Mouse (Mus musculus) T-cell, adult 66 days (primary cell): ENCODE data around the gene March9. TPM values are rescaled to one million over a fixed set of nuclear protein-coding genes. Genes with fewer than 3 reads are reported as not detected.

Experiments used
- total RNA-seq, 2 experiments: library from RNA; stranded (reverse); gene quantifications; 3 replicates in 1 of 2; 4 replicates in 1 of 2; pipeline ENCODE4 v1.2.4; 2023

The March9 gene
- total RNA-seq, result 1 to 10 TPM; 5.4 to 5.7 TPM

DNA sequence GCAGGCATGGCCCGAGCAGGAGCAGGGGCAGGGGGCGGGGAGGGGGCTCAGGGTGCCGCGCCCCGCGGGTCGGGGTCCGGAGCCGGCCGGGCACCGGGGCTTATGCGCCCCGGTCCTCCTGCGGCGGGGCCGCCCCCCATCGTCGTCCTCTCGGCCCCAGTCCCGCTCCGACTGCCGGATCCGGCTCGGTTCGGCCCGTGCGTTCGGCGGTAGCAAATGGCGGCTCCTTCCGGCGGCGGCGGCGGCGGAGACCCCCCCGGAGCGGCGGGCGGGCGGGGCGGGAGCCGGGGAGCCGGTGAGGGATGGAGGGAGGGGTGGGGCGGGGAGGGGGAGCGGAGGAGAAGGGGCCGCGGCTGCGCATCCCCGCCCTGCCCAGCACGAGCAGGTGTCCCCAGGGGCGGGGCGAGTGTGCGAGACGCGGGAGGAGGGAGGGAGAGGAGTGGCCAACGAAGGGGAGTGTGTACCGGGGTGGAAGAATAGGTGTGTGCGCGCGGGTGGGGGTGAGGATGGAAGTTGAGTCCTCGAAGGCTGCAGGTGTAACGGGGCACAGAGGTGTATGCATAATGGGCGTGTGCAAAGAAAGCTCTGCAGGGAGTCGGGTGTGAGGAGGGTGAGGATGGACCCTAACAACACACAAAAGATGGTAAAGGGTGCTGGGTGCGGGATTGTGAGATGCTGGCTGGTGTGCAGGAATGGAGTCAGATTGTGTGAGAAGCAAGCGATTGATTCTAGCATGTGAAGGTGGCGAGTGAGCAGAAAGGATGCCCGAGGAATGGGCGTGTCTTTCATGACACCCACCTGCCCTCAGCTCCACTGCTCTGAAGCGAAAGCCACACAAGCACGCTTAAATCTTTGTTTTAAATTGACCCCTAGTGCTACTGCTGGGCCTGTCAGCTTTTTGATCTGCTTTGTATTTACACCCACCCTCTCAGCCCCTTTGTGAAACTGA, at the start of gene March9:
Gene March9, minus strand, starts transcription at position 217 of the 949 bp plus-strand sequence.

GRCm38 (mm10) chr10:127075080-127075479, 15.1 kb upstream of the March9 start, which contains the start of gene Agap2:
Agap2 (plus strand) TSS chr10:127075284.

GRCm38 (mm10) chr10:127070190-127071121, 10.5 kb upstream of the March9 start, which contains the start of gene Tspan31:
Tspan31 (minus strand) TSS chr10:127070264.

GRCm38 (mm10) chr10:127063239-127063872, 3.4 kb upstream of the March9 start, which contains the start of gene Cdk4:
Cdk4 (plus strand) TSS chr10:127063534.

DNA sequence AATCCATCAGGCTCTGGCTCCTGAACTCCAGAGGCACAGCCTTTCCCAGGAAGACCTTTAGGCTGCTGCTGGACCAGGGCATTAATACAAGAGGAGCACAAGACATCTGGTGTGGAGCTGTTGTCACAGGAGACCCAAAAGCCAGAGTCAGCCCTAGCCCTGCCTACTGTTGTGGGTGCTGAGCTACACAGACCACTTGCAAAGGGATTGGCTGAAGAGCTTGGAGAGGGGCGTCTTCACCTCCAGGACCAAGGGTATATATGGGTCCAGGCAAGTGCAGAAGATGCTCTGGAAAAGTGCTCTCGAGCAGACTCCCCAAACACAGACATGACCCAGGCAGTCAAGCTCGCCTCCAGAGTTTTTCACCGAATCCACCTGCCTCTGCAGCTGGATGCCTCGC, 12.0 kb downstream of the March9 start, which contains the start of gene Cyp27b1:
Gene Cyp27b1, plus strand, starts transcription at position 297 of the 400 bp plus-strand sequence.

DNA sequence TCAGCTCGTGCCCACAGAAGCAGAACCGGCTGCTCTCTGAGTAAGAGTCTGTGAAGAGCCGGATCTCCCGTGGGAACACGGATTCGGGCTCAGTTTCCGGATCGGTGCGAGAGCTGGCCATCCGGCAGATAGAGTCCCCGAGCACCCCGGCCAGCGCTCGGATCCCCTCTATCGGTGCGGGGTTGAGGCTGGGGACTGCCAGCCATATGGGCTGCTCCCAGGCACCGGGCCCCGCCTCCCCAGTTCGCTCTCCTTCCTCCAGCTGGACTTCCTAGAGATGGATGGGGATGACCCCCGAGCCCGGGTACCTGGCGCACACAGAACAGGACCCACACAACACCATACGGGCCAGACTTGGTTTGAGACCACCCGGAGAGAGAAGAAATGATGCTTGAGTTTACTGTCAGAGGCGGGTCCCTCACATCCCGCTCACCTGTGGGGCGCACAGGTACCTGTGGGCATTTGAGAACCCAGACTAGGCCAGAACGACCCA, 18.7 kb downstream of the March9 start, which contains the start of the genes Mettl1 and Eef1akmt3:
Gene Mettl1, plus strand, starts transcription at position 141 of the 493 bp plus-strand sequence.
Gene Eef1akmt3, minus strand, starts transcription at position 240 of the 493 bp plus-strand sequence.

DNA sequence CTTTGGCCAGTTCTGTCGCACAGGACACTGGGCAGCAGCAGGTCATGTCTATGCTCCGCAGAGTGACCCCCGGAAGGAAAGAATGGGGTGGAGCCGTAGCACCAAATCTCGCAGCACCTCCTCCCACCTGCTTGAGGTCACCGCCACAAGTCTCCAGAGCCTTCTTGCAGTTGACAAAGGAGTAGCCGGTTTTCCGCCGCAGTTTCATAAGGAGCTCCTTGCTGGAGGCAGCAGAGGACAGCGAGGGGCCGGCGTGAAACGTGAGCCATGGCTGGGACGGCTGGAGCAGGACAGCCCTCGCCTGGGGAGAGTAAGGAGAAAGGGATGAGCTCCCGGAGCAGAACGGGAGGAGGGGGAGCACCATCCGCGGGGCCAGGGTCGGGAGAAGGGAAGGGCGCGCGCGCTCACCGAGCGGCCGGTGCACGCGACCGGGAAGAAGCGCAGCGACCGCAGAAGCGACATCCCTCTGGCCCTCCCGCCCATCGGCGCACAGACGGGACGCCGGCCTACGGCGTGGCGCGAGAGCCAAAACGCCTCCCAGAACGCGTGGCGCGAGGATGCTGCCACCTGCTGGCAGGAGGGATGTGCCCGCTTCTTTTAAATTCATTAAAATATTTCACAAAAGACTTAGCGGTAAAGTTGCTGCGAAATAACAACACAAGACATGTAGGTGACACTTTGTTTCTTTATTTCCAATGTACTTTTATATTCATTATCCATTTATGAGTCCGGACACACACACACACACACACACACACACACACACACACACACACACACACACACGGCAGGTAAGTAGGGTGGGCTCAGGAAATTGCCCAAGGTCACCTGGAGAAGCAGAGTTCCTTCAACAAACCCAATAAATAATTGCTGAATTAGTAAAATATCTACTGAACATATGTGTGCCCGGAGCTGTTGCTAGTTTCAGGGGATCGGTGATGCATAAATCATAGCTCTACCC, 29.4 kb downstream of the March9 start, which contains the start of gene Tsfm:
Gene Tsfm, minus strand, starts transcription at position 505 of the 961 bp plus-strand sequence.

Other genes starting within 250 kb of the March9 start
- gene Atp23, start 158.8 kb downstream of the March9 start, total RNA-seq, result 1 to 10 TPM; 6.7 to 8.1 TPM
- gene Ctdsp2, start 81.5 kb downstream of the March9 start, total RNA-seq, result 10 to 100 TPM; 94.7 to 97.8 TPM
- gene Avil, start 59.5 kb downstream of the March9 start, total RNA-seq, result 1 to 10 TPM; 2.1 to 2.2 TPM
- 10 to 100 TPM; 18.8 to 20.9 TPM for gene Tsfm, start 29.3 kb downstream of the March9 start, total RNA-seq
- gene Mettl1, start 18.8 kb downstream of the March9 start, total RNA-seq, result 10 to 100 TPM; 23.4 to 26.8 TPM
- gene Eef1akmt3, start 18.7 kb downstream of the March9 start, total RNA-seq, result under 1 TPM in 1 of 2 experiments, not detected in 1; 0.21 TPM
- gene Cyp27b1, start 11.9 kb downstream of the March9 start, total RNA-seq, result 1 to 10 TPM in 1 of 2 experiments, under 1 TPM in 1; 0.80 to 2.0 TPM
- 100 to 1,000 TPM; 143 to 156 TPM for gene Cdk4, start 3.4 kb upstream of the March9 start, total RNA-seq
- gene Tspan31, start 10.1 kb upstream of the March9 start, total RNA-seq, result 10 to 100 TPM; 10.3 to 13.2 TPM
- gene Agap2, start 15.1 kb upstream of the March9 start, total RNA-seq, result 100 to 1,000 TPM; 166 to 167 TPM
- gene Os9, start 60.9 kb upstream of the March9 start, total RNA-seq, result 100 to 1,000 TPM in 1 of 2 experiments, 10 to 100 TPM in 1; 98.4 to 100 TPM
- 100 to 1,000 TPM; 696 to 735 TPM for gene B4galnt1, start 105.0 kb upstream of the March9 start, total RNA-seq
- gene Slc26a10, start 120.5 kb upstream of the March9 start, total RNA-seq, result under 1 TPM in 1 of 2 experiments, not detected in 1; 0.29 TPM
- gene Arhgef25, start 129.9 kb upstream of the March9 start, total RNA-seq, result 1 to 10 TPM in 1 of 2 experiments, not detected in 1; 1.5 TPM
- gene Dtx3, start 135.5 kb upstream of the March9 start, total RNA-seq, result 10 to 100 TPM; 53.6 to 73.9 TPM
- gene Pip4k2c, start 151.4 kb upstream of the March9 start, total RNA-seq, result 10 to 100 TPM; 44.9 to 47.9 TPM
- gene Kif5a, start 203.2 kb upstream of the March9 start, total RNA-seq, result under 1 TPM; 0.44 to 0.56 TPM
- gene Dctn2, start 206.2 kb upstream of the March9 start, total RNA-seq, result 10 to 100 TPM; 98.0 to 98.9 TPM
- gene Mbd6, start 228.8 kb upstream of the March9 start, total RNA-seq, result 100 to 1,000 TPM; 110 to 113 TPM